Mouse (Mus musculus): ENCODE results near the gene Gm428.
"Not testable (repeated sequence)": the region's sequence is repeated elsewhere in the genome, so short reads cannot be mapped to it uniquely, and the experiment has no call there.

Gm428 gene

DNA sequence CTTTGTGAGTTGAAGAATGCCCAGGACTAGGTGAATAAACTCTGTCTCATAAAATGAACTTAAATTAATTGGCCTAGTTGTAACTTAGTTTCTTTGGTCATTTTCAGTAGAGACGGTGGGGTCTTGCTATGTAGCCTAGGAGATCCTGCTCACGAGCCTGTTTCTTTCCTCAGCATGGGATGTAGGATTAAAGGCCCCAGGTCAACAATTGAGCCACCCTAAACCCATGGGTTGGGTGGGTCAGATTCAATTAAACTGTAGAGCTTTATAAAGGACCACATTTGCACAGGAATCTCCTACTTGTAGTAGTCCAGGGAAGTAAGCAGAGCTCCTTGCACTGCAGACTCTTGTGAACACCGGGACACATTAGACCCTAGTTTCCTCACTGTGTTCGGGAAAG lies at the start of gene Gm428:
Gene Gm428, plus strand, starts transcription at position 301 of the 400 bp plus-strand sequence.
- DNase-seq (ENCODE audit: low spot score), result not testable (repeated sequence)

DNA sequence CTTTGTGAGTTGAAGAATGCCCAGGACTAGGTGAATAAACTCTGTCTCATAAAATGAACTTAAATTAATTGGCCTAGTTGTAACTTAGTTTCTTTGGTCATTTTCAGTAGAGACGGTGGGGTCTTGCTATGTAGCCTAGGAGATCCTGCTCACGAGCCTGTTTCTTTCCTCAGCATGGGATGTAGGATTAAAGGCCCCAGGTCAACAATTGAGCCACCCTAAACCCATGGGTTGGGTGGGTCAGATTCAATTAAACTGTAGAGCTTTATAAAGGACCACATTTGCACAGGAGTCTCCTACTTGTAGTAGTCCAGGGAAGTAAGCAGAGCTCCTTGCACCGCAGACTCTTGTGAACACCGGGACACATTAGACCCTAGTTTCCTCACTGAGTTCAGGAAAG lies 45.5 kb upstream of the Gm428 start, which contains the start of gene Gm11236:
Gene Gm11236, plus strand, starts transcription at position 301 of the 400 bp plus-strand sequence.
- not testable (repeated sequence) for DNase-seq (ENCODE audit: low spot score)

DNA sequence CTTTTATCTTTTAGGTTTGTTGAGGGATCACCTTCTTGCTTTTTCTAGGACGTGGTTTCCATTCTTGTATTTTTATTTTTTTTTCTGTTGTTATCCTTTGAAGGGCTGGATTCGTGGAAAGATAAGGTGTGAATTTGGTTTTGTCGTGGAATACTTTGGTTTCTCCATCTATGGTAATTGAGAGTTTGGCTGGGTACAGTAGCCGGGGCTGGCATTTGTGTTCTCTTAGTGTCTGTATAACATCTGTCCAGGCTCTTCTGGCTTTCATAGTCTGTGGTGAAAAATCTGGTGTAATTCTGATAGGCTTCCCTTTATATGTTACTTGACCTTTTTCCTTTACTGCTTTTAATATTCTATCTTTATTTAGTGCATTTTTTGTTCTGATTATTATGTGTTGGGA lies 21.5 kb upstream of the Gm428 start:
- not testable (repeated sequence) for DNase-seq (ENCODE audit: low spot score)

DNA sequence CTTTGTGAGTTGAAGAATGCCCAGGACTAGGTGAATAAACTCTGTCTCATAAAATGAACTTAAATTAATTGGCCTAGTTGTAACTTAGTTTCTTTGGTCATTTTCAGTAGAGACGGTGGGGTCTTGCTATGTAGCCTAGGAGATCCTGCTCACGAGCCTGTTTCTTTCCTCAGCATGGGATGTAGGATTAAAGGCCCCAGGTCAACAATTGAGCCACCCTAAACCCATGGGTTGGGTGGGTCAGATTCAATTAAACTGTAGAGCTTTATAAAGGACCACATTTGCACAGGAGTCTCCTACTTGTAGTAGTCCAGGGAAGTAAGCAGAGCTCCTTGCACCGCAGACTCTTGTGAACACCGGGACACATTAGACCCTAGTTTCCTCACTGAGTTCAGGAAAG lies 15.3 kb upstream of the Gm428 start, which contains the start of gene Gm11239:
Gene Gm11239, plus strand, starts transcription at position 301 of the 400 bp plus-strand sequence.
- DNase-seq (ENCODE audit: low spot score), result not testable (repeated sequence)

DNA sequence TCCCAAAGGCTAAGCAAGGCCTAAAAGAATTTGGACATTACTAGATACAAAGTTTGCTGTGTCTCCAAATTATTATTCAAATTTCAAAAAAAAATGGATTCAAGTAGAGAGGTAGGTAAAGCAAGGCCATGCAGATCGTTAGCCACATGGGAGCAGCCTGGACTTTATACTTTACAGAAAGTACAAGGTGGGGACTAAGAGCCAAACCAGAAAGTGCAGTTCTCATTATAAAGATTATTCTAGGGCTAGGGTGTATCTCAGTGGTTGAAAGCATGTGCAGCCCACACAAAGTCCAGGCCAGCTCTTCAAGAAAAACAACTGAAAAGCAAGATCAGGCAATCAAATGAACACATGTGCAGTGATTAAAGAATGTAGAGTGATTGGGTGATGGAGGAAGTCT lies 35.4 kb downstream of the Gm428 start:
- DNase-seq (ENCODE audit: low spot score), result no peak

DNA sequence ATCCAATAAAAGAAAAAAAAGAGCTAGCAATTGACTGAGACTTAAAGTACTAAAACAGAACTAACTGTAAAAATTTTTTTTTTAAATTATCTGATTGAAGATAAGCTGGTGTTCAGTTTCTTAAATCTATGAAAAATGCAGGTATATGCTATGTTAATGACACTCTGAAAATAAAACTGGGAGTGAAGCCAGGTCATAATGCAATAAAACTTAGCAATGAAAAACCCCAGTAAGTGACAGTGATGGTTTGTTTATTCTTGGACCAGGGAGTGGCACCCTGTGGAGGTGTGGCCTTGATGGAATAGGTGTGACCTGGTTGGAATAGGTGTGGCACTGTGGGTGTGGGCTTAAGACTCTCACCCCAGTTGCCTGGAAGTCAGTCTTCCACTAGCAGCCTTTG lies 36.5 kb downstream of the Gm428 start:
- no peak for DNase-seq (ENCODE audit: low spot score)

Measured in retina, embryonic 14.5 days (tissue).